Mouse (Mus musculus) hindbrain, embryonic 16.5 days (tissue): ENCODE results near the gene Hyal3. TPM values are rescaled to one million over a fixed set of nuclear protein-coding genes. Genes with fewer than 3 reads are reported as not detected.

Experiments
- ATAC-seq: fragments of 200-750 bp; cut with Nextera tagmentation; 2 replicates; pipeline ENCODE4 v1.8.0; 2017; ENCODE audit warnings: moderate TSS enrichment, moderate library complexity
- H3K27ac ChIP-seq: fragments of 300-500 bp; sonication (generic); 2 replicates; pipeline ENCODE4 v1.5.1; 2014; ENCODE audit warnings: low read depth, mild to moderate bottlenecking, control low read depth, low read length, moderate library complexity
- H3K27me3 ChIP-seq: fragments of 300-500 bp; sonication (generic); replicated peaks from 2 replicates; pipeline ENCODE4 v1.6.1; 2014; ENCODE audit warnings: low read length; ENCODE audit not compliant: control insufficient read depth, insufficient read depth
- H3K36me3 ChIP-seq: fragments of 300-500 bp; sonication (generic); 2 replicates; pipeline ENCODE4 v1.6.1; 2014; ENCODE audit warnings: mild to moderate bottlenecking, low read length, moderate library complexity, mixed read lengths; ENCODE audit not compliant: control insufficient read depth, insufficient read depth
- H3K4me1 ChIP-seq: fragments of 300-500 bp; sonication (generic); 2 replicates; pipeline ENCODE4 v1.6.1; 2014; ENCODE audit warnings: low read depth, low read length; ENCODE audit not compliant: control insufficient read depth, insufficient read depth
- H3K4me2 ChIP-seq: fragments of 300-500 bp; sonication (generic); 2 replicates; pipeline ENCODE4 v1.6.1; 2014; ENCODE audit warnings: mild to moderate bottlenecking, low read length, control low read depth, moderate library complexity
- H3K4me3 ChIP-seq: fragments of 300-500 bp; sonication (generic); 2 replicates; pipeline ENCODE4 v1.5.1; 2014; ENCODE audit warnings: mild to moderate bottlenecking, low read length, control low read depth, moderate library complexity
- H3K9ac ChIP-seq: fragments of 300-500 bp; sonication (generic); 2 replicates; pipeline ENCODE4 v1.6.1; 2014; ENCODE audit warnings: low read depth, mild to moderate bottlenecking, control low read depth, low read length, moderate library complexity
- H3K9me3 ChIP-seq: fragments of 300-500 bp; sonication (generic); 2 replicates; pipeline ENCODE4 v1.6.1; 2014; ENCODE audit warnings: mild to moderate bottlenecking, low read length, moderate library complexity; ENCODE audit not compliant: control insufficient read depth
- WGBS: fragments of 180-500 bp; shearing (Covaris S2); extraction: QIAGEN DNeasy Blood & Tissue Kit; methylation state at CpG from one replicate; pipeline ENCODE4 v1.1.7; 2014; 5-methylcytosine and 5-hydroxymethylcytosine counted together
- polyA plus RNA-seq: library from polyadenylated mRNA; unstranded; fragments of >200 nt; fragmentation: Nextera tagmentation; extraction: Ambion mirVana; gene quantifications from 2 replicates; pipeline ENCODE4 v1.2.1, GENCODE M21; 2015

Hyal3 gene
- polyA plus RNA-seq, 1 experiment from 2014 or later: 2.7 TPM

DNA sequence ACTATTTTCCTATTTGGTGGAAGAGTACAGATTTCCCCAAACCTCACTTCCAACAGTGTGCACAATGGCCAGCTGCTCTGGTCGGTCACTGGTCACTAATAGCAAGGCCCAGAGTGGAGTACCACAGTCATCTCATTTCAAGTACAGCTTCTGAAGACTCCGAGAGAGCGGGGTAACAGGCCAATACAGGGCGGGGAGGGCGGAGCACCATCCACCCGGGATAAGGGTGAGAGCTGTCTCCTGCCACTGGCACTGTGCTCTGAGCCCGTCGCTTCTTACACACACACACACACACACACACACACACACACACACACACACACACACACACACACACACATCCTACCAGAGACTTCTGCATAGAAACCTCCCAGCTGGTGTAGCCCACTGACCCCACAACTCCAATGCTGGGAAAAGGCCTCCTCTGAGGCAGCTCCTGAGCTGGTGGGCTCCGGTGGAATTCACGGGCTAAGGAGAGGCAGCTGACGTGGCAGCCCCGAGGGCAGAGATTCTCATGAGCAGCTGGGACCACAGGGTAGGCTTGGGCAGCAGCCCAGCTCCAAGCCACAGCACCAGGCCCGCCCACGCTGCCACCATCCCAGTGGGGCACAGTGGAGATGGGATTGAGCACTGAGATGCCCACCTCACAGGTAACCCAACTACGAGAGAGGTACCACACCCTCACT lies 45.7 kb downstream of the Hyal3 start:
- H3K36me3 ChIP-seq: 0 out of 2 replicates have a peak, but pooled peaks cover 3% of the 10 kb centered on the region
- H3K9ac ChIP-seq: peak overlapping the region; percentile 58
- no peak overlapping the region for H3K4me3 ChIP-seq
- no peaks in the 10 kb centered on the region for H3K9me3 ChIP-seq
- ATAC-seq: peak; percentile 34
- H3K27me3 ChIP-seq: no peaks in the 10 kb centered on the region
- H3K4me2 ChIP-seq: peak overlapping the region; percentile 38
- 22% methylated on average over 11 of the region's 15 CpGs for WGBS
- peak overlapping the region; percentile 90 for H3K27ac ChIP-seq
- H3K4me1 ChIP-seq: peaks cover 60% of the 10 kb centered on the region

- Histone ChIP-seq H3K27me3 (no peaks in the 10 kb centered on the region), H3K9me3 (no peaks in the 10 kb centered on the region), H3K4me2 (peak overlapping the region; percentile 38), H3K36me3 (0 out of 2 replicates have a peak, but pooled peaks cover 3% of the 10 kb centered on the region), H3K4me1 (peaks cover 65% of the 10 kb centered on the region), H3K9ac (peak overlapping the region; percentile 58), H3K4me3 (no peak overlapping the region), H3K27ac (peak overlapping the region; percentile 90)
- 0% methylated on average over 2 of the region's 2 CpGs for WGBS
- peak; percentile 22 for ATAC-seq
These were observed 46.2 kb downstream of the Hyal3 start for GRCm38 (mm10) chr9:107626844-107627277.

GRCm38 (mm10) chr9:107627387-107628255 lies 47.0 kb downstream of the Hyal3 start:
- Histone ChIP-seq H3K27me3 (no peaks in the 10 kb centered on the region), H3K36me3 (no peaks in the 10 kb centered on the region), H3K9me3 (no peaks in the 10 kb centered on the region), H3K4me3 (no peak overlapping the region), H3K4me1 (peaks cover 73% of the 10 kb centered on the region), H3K27ac (peak overlapping the region; percentile 90), H3K4me2 (peak overlapping the region; percentile 38), H3K9ac (peak overlapping the region; percentile 58)
- WGBS: 12% methylated on average over 20 of the region's 20 CpGs
- no peak for ATAC-seq

GRCm38 (mm10) chr9:107628721-107629410 lies 48.2 kb downstream of the Hyal3 start:
- Histone ChIP-seq H3K36me3 (no peaks in the 10 kb centered on the region), H3K4me3 (no peak overlapping the region), H3K27me3 (no peaks in the 10 kb centered on the region), H3K4me2 (peak overlapping the region; percentile 46), H3K4me1 (peaks cover 75% of the 10 kb centered on the region), H3K9ac (peak overlapping the region; percentile 52), H3K27ac (peak overlapping the region; percentile 90), H3K9me3 (no peaks in the 10 kb centered on the region)
- 32% methylated on average over 14 of the region's 15 CpGs for WGBS
- ATAC-seq: no peak

- H3K36me3 ChIP-seq: no peaks in the 10 kb centered on the region
- peak overlapping the region; percentile 46 for H3K4me2 ChIP-seq
- H3K9ac ChIP-seq: peak overlapping the region; percentile 52
- WGBS: 21% methylated on average over 4 of the region's 4 CpGs
- H3K27me3 ChIP-seq: no peaks in the 10 kb centered on the region
- peaks cover 80% of the 10 kb centered on the region for H3K4me1 ChIP-seq
- no peaks in the 10 kb centered on the region for H3K9me3 ChIP-seq
- no peak for ATAC-seq
- H3K27ac ChIP-seq: peak overlapping the region; percentile 90
- H3K4me3 ChIP-seq: no peak overlapping the region
These were observed 48.8 kb downstream of the Hyal3 start for GRCm38 (mm10) chr9:107629411-107629730.

GRCm38 (mm10) chr9:107629901-107630425 lies 49.3 kb downstream of the Hyal3 start:
- WGBS: 8% methylated on average over 14 of the region's 14 CpGs
- Histone ChIP-seq H3K4me1 (peaks cover 80% of the 10 kb centered on the region), H3K4me3 (0 out of 2 replicates have a peak overlapping the region, but pooled peaks have one; percentile 4), H3K27me3 (no peaks in the 10 kb centered on the region), H3K9me3 (no peaks in the 10 kb centered on the region), H3K27ac (peak overlapping the region; percentile 90), H3K4me2 (peak overlapping the region; percentile 46), H3K36me3 (no peaks in the 10 kb centered on the region), H3K9ac (peak overlapping the region; percentile 52)
- peak; percentile 32 for ATAC-seq

GRCm38 (mm10) chr9:107630576-107630975 lies 50.0 kb downstream of the Hyal3 start:
- ATAC-seq: peak; percentile 35
- Histone ChIP-seq H3K9me3 (no peaks in the 10 kb centered on the region), H3K36me3 (no peaks in the 10 kb centered on the region), H3K4me3 (0 out of 2 replicates have a peak overlapping the region, but pooled peaks have one; percentile 4), H3K4me1 (peaks cover 79% of the 10 kb centered on the region), H3K4me2 (peak overlapping the region; percentile 46), H3K27ac (peak overlapping the region; percentile 90), H3K27me3 (no peaks in the 10 kb centered on the region), H3K9ac (peak overlapping the region; percentile 39)
- 5% methylated on average over 4 of the region's 4 CpGs for WGBS

DNA sequence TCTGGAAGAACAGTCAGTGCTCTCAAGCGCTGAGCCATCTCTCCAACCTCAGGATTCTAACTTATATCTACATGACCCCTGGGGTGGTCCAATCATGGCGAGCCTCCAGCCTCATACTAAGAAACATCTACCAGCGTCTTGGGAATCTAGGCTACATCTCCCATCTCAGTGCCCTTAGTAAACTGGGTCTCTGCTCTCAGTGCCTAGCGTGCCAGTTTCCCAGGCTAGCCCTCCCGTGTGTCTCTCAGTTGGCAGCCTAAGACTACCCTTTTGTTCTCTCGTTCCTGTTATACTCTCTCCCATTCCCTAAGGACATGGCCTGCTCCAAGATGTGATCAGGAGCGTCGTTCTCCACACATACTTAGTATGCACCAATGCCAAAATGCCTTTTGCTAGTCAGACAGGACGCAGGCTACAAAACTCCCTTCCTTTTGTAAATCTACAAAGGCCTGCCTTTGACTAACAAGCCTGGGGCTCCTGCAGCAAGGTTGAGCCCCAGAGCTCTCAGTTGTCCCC lies 50.8 kb downstream of the Hyal3 start:
- Histone ChIP-seq H3K36me3 (no peaks in the 10 kb centered on the region), H3K9ac (no peak overlapping the region), H3K4me1 (peaks cover 76% of the 10 kb centered on the region), H3K4me2 (peak overlapping the region; percentile 79), H3K27me3 (no peaks in the 10 kb centered on the region), H3K4me3 (no peak overlapping the region), H3K9me3 (no peaks in the 10 kb centered on the region), H3K27ac (peak overlapping the region; percentile 90)
- ATAC-seq: no peak
- 27% methylated on average over 9 of the region's 9 CpGs for WGBS
